Mouse (Mus musculus): Measurements from ENCODE around the gene Aldh3b1.

Aldh3b1 gene

DNA sequence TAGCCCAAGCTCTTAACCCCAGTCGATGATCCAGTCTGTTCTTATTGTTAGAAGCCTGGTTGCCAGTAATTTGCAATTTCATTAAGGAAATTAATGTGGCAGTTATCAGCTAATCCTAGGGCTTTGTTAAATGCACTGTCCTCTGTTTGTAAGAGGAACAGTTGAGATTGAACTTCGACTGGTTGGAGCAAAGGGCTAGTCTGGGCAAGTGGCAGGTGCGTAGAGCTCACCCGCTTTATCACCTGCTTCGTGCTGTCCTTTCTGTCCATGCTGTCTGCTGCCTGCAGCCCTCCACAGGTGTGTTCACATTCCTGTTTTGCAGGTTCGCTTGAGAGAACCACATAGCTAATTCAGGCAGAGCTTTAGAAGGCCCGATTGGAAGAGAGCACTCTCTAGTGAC is 54.6 kb downstream of the Aldh3b1 start:
- DNase-seq (ENCODE audit: low spot score), result no peak

DNA sequence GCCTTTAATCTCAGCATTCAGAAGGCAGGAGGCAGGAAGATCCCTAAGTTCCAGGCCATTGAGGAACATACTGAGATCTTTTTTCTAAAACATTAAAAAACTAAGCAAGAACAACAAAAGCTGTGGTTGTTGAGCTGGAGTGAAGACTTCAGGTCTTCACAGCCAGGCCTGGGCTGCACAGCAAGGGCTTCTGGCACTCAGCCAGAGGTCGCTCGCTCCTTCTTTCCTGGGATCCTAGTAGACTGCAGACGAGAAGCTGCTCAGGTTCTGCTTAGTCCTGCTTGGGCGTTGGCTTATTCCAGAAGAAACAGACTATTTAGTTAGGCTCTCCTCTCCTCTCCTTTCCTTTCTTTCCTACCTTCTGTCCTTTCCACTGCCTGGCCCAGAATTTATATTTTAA is 57.2 kb downstream of the Aldh3b1 start:
- no peak for DNase-seq (ENCODE audit: low spot score)

DNA sequence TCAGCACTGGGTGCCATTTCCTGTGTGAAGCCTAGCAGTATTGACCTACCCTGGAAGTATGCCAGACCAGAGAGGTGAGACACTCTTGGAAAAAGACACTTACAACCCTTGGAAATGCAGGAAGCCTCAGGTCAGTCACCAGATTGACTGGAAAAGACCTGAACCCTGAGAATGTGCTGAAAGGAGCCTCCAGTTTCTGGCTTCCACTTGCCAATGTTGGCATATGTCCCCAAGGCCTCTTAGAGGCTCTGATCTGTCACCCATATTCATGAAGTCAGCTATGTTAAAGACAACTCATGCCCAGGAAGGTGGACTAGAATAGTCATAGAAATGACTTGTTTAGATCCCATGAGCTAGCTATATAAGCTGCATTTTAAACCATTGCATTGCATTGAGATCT is 58.1 kb downstream of the Aldh3b1 start:
- no peak for DNase-seq (ENCODE audit: low spot score)

DNA sequence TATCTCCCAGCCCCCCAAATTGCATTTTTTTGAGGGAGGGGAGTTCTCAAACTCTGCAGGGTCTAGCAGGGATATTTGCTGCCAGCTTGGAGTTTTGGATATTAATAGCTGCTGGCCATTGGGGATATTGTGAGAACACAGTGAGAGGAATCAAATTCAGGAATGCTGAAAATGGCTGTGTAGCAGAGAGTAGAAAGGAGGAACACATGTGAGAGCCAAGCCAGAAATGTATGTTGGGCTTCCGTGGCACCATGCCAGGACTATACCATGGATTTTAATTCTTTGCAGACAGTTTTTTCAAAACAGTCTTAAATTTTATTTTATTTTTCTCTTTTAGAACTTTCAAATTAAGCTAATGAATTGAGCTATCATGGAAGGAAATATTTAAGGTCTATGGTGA is 61.3 kb downstream of the Aldh3b1 start:
- no peak for DNase-seq (ENCODE audit: low spot score)

DNA sequence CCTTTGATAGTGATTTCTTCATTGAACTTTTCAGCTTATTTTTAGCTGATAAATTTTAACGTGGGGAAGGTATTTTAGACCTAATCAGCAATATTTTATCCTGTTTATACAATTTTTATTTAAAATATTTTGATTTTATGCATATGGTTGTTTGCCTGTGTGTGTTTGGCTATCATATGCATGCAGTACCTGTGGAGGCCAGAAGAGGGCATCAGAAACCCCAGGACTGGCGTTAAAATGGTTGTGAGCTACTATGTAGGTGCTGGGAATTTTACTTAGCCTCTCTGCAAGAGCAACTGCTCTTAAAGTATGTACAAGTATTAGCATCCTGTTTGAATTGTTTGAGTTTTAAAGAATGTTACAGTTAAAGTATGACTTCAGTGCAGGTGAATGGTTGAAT is 64.6 kb downstream of the Aldh3b1 start:
- no peak for DNase-seq (ENCODE audit: low spot score)

Data from spleen, adult 12 weeks (tissue).